Mouse (Mus musculus) liver, embryonic 11.5 days (tissue): Measurements from ENCODE around the gene Ikbke. TPM values are rescaled to one million over a fixed set of nuclear protein-coding genes. Genes with fewer than 3 reads are reported as not detected.

Experiments
- ATAC-seq: fragments of 200-750 bp; cut with Nextera tagmentation; replicated peaks from 2 replicates; pipeline ENCODE4 v1.8.0; 2017; ENCODE audit warnings: moderate number of reproducible peaks, mild to moderate bottlenecking, moderate TSS enrichment, moderate library complexity; ENCODE audit not compliant: low FRiP score
- DNase-seq: peaks from one replicate; pipeline ENCODE4 v3.0.0-alpha.2; 2017; ENCODE audit warnings: low spot score
- H3K27ac ChIP-seq: fragments of 300-500 bp; sonication (generic); 2 replicates; pipeline ENCODE4 v1.5.1; 2014; ENCODE audit warnings: mild to moderate bottlenecking, low read depth, low read length, control low read depth
- H3K27me3 ChIP-seq: fragments of 300-500 bp; sonication (generic); replicated peaks from 2 replicates; pipeline ENCODE4 v1.6.1; 2014; ENCODE audit warnings: low read length, mixed read lengths; ENCODE audit not compliant: control insufficient read depth, insufficient read depth
- H3K36me3 ChIP-seq: fragments of 300-500 bp; sonication (generic); 2 replicates; pipeline ENCODE4 v1.6.1; 2014; ENCODE audit warnings: mild to moderate bottlenecking, low read length, moderate library complexity, mixed read lengths; ENCODE audit not compliant: control insufficient read depth, insufficient read depth
- H3K4me1 ChIP-seq: fragments of 300-500 bp; sonication (generic); replicated peaks from 2 replicates; pipeline ENCODE4 v1.6.1; 2014; ENCODE audit warnings: low read length, mixed read lengths; ENCODE audit not compliant: control insufficient read depth, insufficient read depth
- H3K4me2 ChIP-seq: fragments of 300-500 bp; sonication (generic); 2 replicates; pipeline ENCODE4 v1.6.1; 2014; ENCODE audit warnings: mild to moderate bottlenecking, control low read depth, moderate library complexity
- H3K4me3 ChIP-seq: fragments of 300-500 bp; sonication (generic); 2 replicates; pipeline ENCODE4 v1.5.1; 2014; ENCODE audit warnings: low read depth, low read length, control low read depth
- H3K9ac ChIP-seq: fragments of 300-500 bp; sonication (generic); 2 replicates; pipeline ENCODE4 v1.6.1; 2014; ENCODE audit warnings: low read depth, low read length, control low read depth
- H3K9me3 ChIP-seq: fragments of 300-500 bp; sonication (generic); 2 replicates; pipeline ENCODE4 v1.6.1; 2016; ENCODE audit warnings: low read length, inconsistent platforms, mixed read lengths; ENCODE audit not compliant: control insufficient read depth
- WGBS: fragments of 180-500 bp; shearing (Covaris S2); extraction: QIAGEN DNeasy Blood & Tissue Kit; methylation state at CpG from one replicate; pipeline ENCODE4 v1.1.7; 2014; 5-methylcytosine and 5-hydroxymethylcytosine counted together
- polyA plus RNA-seq: library from polyadenylated mRNA; unstranded; fragments of >200 nt; fragmentation: Nextera tagmentation; extraction: Ambion mirVana; gene quantifications from 2 replicates; pipeline ENCODE4 v1.2.1, GENCODE M21; 2014

Ikbke gene
- polyA plus RNA-seq, 1 experiment from 2014 or later: 3.9 TPM

DNA sequence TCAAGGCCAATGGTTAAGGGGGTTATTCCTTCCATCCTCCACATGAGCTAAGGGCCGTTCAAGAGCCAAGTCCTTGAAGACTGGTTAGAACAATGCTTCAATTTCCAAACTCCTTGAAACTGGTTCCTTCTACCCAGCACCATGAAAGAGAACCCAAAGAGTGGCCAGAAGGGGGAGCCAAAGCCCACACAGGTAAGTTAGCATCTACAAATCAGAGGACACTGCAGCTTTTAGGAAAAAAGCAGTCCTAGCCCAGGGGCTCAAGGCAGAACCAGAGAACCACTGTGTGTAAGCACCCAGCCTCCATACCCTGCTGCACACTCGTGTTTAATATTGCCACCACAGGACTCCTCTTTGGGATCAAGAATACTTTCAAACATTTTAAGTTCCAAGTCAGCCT is 11.2 kb upstream of the Ikbke start:
- Histone ChIP-seq H3K36me3 (no peaks in the 10 kb centered on the region), H3K27ac (no peak overlapping the region), H3K9me3 (no peaks in the 10 kb centered on the region), H3K4me2 (no peak overlapping the region), H3K9ac (no peak overlapping the region), H3K27me3 (no peaks in the 10 kb centered on the region), H3K4me1 (no peaks in the 10 kb centered on the region), H3K4me3 (no peak overlapping the region)
- 40% methylated on average over 2 of the region's 2 CpGs for WGBS
- DNase-seq: peak; percentile 48
- no peak for ATAC-seq

DNA sequence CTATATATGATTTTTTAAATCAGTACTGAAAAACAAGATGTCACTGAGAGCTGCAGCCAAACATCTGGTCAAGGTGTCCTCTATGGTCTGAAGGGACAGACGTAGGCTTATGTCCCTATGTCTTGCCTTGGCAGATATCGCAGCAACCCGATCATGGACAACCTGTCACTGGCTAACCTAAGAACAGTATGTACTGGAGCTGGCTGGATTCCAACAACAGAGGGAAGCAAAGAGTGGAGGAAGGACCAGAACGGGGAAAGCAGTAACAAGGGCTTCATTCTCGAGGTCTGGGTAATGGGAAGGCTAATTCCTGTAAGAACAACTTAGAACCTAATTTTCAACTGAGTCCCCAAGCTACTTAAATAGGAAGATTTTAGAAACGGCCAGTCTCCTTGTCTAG is 9.5 kb upstream of the Ikbke start:
- H3K36me3 ChIP-seq: no peaks in the 10 kb centered on the region
- 84% methylated on average over 6 of the region's 6 CpGs for WGBS
- no peak for ATAC-seq

DNA sequence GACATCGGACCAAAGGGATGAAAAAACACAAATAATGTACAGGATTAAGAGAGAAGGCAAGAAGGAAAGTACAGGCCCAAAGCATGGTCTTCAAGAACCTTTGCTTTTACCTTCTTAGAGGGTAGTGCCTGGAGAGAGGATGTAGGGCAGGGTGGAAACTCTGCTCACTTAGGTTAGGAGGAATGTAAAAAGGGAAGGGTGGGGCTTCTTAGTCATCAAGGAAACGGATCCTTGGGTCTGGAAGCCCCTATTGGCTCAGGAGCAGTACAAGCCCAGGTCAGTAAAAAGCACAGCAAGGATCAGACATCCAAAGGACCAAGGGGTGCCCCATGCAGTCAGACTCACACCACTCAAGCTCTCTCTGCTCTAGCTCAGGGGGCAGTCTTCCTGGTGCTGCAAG is 7.9 kb upstream of the Ikbke start:
- Histone ChIP-seq H3K4me1 (no peaks in the 10 kb centered on the region), H3K27ac (no peak overlapping the region), H3K4me3 (no peak overlapping the region), H3K27me3 (no peaks in the 10 kb centered on the region), H3K9ac (no peak overlapping the region), H3K36me3 (no peaks in the 10 kb centered on the region), H3K9me3 (no peaks in the 10 kb centered on the region), H3K4me2 (no peak overlapping the region)
- ATAC-seq (no peak), DNase-seq (no peak)
- 67% methylated on average over 2 of the region's 2 CpGs for WGBS

More for the DNA sequence above, 9.5 kb upstream of the Ikbke start:
- no peak overlapping the region for H3K4me2 ChIP-seq
- DNase-seq: no peak
- no peak overlapping the region for H3K9ac ChIP-seq
- no peak overlapping the region for H3K27ac ChIP-seq
- no peaks in the 10 kb centered on the region for H3K27me3 ChIP-seq
- H3K9me3 ChIP-seq: no peaks in the 10 kb centered on the region
- H3K4me3 ChIP-seq: no peak overlapping the region
- H3K4me1 ChIP-seq: no peaks in the 10 kb centered on the region

DNA sequence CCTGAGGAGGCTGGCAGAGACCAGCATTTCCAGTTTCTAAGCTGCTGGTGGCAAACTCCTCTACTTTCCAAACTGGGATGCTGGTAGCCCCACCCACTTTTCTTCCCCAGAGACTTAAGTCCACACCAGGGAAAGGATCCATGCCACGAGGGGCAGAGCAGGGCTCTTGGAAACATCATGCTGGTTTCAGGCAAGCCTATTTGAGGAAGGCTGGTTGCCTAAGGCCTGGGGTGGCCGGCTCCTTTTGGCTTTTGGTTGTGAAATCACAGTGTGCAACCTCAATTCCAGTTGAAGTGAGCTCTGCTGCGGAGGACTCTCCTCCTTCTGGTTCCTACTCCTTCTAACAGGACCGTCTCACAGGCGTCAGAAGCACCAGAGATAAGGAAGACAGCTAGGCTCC is 7.4 kb upstream of the Ikbke start:
- 56% methylated on average over 5 of the region's 5 CpGs for WGBS
- no peaks in the 10 kb centered on the region for H3K36me3 ChIP-seq
- DNase-seq (no peak), ATAC-seq (no peak)
- no peak overlapping the region for H3K27ac ChIP-seq
- no peaks in the 10 kb centered on the region for H3K4me1 ChIP-seq
- no peaks in the 10 kb centered on the region for H3K9me3 ChIP-seq
- H3K27me3 ChIP-seq: no peaks in the 10 kb centered on the region
- no peak overlapping the region for H3K4me3 ChIP-seq
- H3K4me2 ChIP-seq: no peak overlapping the region
- H3K9ac ChIP-seq: no peak overlapping the region

DNA sequence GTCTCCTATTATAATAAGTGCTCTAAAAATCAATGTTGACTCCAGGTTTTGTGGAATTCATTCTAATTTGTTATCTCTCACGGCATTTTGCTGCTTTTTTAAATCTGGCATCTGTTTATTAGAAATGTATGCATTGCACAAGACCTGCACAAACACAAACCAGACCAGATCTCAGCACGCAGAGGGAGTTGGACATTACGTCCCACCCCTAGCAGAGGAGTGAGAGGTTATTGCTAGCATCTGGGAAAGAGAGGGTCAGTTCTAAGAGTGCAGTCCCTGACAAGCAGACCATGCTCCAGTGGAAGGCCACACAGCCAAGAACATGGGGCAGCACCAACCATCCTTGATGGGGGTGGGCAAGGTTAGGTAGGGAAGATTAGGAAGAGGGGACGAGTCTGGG is 5.2 kb upstream of the Ikbke start:
- no peak overlapping the region for H3K4me3 ChIP-seq
- no peak overlapping the region for H3K4me2 ChIP-seq
- H3K4me1 ChIP-seq: no peaks in the 10 kb centered on the region
- no peak for ATAC-seq
- H3K27me3 ChIP-seq: no peaks in the 10 kb centered on the region
- H3K36me3 ChIP-seq: no peaks in the 10 kb centered on the region
- no peak for DNase-seq
- no peaks in the 10 kb centered on the region for H3K9me3 ChIP-seq
- H3K9ac ChIP-seq: no peak overlapping the region
- no peak overlapping the region for H3K27ac ChIP-seq
- WGBS: 77% methylated on average over 4 of the region's 4 CpGs

DNA sequence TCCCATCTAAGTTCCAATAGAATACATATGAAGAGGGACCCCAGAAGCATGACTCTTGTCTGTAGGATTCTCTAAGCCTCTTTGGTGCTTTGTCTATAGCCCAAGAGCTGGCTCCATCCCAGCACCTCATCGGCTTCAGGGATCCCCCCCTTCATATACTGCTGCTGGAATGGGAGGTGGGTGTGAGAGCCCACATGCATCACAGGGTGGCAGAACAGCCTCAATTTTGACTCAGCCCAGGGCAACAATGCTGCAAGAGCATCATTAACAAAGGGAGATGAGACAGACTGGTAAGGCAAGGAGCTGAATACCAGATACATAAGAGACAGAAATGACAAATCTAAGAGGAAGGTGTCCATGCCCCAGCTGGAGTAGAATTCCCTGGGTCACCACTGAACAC is 4.8 kb upstream of the Ikbke start:
- no peaks in the 10 kb centered on the region for H3K9me3 ChIP-seq
- H3K27me3 ChIP-seq: no peaks in the 10 kb centered on the region
- DNase-seq: no peak
- H3K4me2 ChIP-seq: no peak overlapping the region
- H3K4me3 ChIP-seq: no peak overlapping the region
- 0 out of 2 replicates have a peak, but pooled peaks cover under 1% of the 10 kb centered on the region for H3K4me1 ChIP-seq
- no peaks in the 10 kb centered on the region for H3K36me3 ChIP-seq
- H3K9ac ChIP-seq: no peak overlapping the region
- no peak for ATAC-seq
- no peak overlapping the region for H3K27ac ChIP-seq
- 82% methylated on average over 1 of the region's 1 CpGs for WGBS

DNA sequence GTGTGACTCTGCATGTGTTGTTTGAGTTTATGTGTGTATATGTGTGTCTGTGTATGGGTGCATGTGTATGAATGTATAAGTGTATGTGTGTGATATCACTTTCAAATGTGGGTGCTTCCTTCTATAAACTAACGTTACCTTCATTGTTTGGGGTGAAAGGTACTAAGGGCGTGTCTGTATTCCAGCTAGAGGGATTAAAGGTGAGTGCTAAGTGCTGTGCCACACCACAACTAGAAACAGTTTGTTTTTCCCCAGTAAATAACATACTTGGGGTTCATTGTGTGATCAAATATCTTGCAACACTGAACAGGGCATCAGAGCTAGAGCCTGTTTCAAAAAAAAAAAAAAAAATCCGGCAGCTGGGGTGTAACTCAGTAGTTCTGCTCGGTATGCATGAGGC is 2.3 kb upstream of the Ikbke start:
- H3K4me2 ChIP-seq: no peak overlapping the region
- H3K4me1 ChIP-seq: peaks cover 7% of the 10 kb centered on the region; the same call in 1 of the 2 replicates
- ATAC-seq (no peak), DNase-seq (no peak)
- H3K9ac ChIP-seq: no peak overlapping the region
- no peaks in the 10 kb centered on the region for H3K9me3 ChIP-seq
- H3K27ac ChIP-seq: no peak overlapping the region
- no peaks in the 10 kb centered on the region for H3K36me3 ChIP-seq
- H3K27me3 ChIP-seq: no peaks in the 10 kb centered on the region
- H3K4me3 ChIP-seq: no peak overlapping the region
- WGBS: 65% methylated on average over 4 of the region's 4 CpGs

DNA sequence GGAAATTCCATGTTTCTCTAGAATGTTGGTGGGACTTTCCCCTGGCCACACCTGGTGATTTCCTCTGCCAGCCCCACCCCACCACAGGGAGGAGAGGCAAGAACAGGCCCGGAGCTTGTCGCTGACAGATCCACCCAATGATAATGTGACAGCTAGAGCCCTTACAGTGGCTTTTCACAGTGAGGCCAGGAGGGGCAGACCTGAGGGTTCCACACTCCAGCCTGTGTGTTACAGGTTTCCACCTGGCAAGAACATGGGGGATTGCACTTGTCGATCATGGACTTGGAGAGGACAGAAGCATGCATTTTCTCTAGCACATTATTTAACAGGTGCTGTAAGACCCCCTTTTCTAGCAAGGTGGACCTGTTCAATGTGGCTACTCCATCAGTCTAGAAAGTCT is 874 bp upstream of the Ikbke start:
- peaks cover 7% of the 10 kb centered on the region; the same call in 1 of the 2 replicates for H3K4me1 ChIP-seq
- ATAC-seq (no peak), DNase-seq (no peak)
- H3K36me3 ChIP-seq: no peaks in the 10 kb centered on the region
- H3K27me3 ChIP-seq: no peaks in the 10 kb centered on the region
- no peaks in the 10 kb centered on the region for H3K9me3 ChIP-seq
- WGBS: 43% methylated on average over 3 of the region's 3 CpGs
- H3K9ac ChIP-seq: no peak overlapping the region
- H3K4me2 ChIP-seq: no peak overlapping the region
- H3K27ac ChIP-seq: no peak overlapping the region
- no peak overlapping the region for H3K4me3 ChIP-seq

DNA sequence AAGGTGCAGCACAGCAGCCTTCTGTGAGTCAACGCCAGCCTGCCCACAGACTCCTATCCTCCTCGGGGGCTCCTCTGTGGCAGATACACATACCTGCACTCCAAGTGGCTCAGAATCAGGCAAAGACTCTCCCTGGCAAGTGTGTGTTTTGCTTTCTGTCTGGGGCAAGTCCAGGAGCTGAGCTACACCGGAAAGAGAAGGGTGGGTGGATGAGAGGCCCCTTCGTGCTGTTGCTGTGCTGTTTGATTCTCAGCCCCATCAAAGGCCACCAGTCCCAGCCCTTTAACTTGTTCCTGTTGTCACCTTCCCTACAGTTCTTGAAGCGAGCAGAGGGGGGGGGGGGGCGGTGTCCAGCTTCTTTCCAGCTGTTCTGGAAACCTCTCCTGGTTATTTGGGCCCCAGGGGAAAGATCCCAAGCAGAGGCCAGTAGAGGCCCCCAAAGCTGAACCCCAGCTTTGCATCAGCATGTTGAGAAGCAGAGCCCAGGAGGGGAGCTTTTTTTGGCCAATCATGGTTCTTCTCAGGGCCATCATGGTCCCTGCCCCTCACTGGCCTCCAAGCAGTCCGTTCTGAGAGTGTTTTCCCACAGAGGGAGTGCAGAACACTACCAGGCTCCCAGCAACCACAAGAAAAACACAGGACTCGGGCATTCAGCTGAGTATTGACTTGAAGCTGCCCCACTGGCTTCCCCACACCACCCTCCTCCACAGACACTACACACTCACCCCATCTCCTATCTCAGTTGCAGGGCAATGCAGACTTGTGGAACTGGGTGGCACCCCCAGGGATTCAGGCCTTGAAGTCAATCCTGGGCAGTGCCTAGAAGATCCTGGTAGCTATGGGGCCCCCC is 575 bp downstream of the Ikbke start:
- H3K9ac ChIP-seq: no peak overlapping the region
- DNase-seq (no peak), ATAC-seq (no peak)
- H3K9me3 ChIP-seq: no peaks in the 10 kb centered on the region
- H3K27ac ChIP-seq: no peak overlapping the region
- peak overlapping the region; percentile 21; the same call in 1 of the 2 replicates for H3K4me3 ChIP-seq
- WGBS: 49% methylated on average over 8 of the region's 8 CpGs
- no peaks in the 10 kb centered on the region for H3K27me3 ChIP-seq
- H3K36me3 ChIP-seq: no peaks in the 10 kb centered on the region
- H3K4me1 ChIP-seq: peaks cover 7% of the 10 kb centered on the region; the same call in 1 of the 2 replicates
- peak overlapping the region; percentile 49 for H3K4me2 ChIP-seq
